Mouse (Mus musculus): Measurements from ENCODE around the gene Aipl1. TPM values are rescaled to one million over a fixed set of nuclear protein-coding genes. Genes with fewer than 3 reads are reported as not detected.
A peak's percentile ranks its signal among the peaks of the same experiment; 100 is the strongest.

The Aipl1 gene
- total and polyA plus RNA-seq, 3 experiments = 0.71 to 0.93 (median 0.81) TPM

- H3K9me3 ChIP-seq (replicated peaks; ENCODE audit: low read length) = no peaks in the 10 kb centered on the region
- H3K4me2 ChIP-seq (ENCODE audit: insufficient read depth, low read depth, poor library complexity, severe bottlenecking) = no peak overlapping the region
- no peak overlapping the region for H3K27ac ChIP-seq (ENCODE audit: insufficient read depth, low read depth)
- in situ Hi-C loops (cut with MboI; ENCODE audit: low pct_ligation_motif_present, low pct_unique_long_range_greater_than_20kb, low sequenced_read_pairs) = no loop called here
- peaks cover 26% of the 10 kb centered on the region for H3K27me3 ChIP-seq (replicated peaks)
- H3K4me3 ChIP-seq (replicated peaks in 1 of 3; ENCODE audit: low read depth in 2 of 3, low read length in 2 of 3, poor library complexity in 1 of 3) = no peak overlapping the region
- H3K4me1 ChIP-seq (ENCODE audit: control insufficient read depth in 1 of 2, insufficient read depth in 2 of 2) = peaks cover 0 to 9% of the 10 kb centered on the region in 2 experiments; a peak in 2 of 4 replicates
- dilution Hi-C loops (cut with MboI; ENCODE audit: extremely low pct_ligation_motif_present, extremely low pct_unique_long_range_greater_than_20kb, low sequenced_read_pairs) = no loop called here
- no peak for DNase-seq (ENCODE audit: extremely low read depth)
- no peaks in the 10 kb centered on the region for H3K36me3 ChIP-seq (replicated peaks in 1 of 2; ENCODE audit: control insufficient read depth in 1 of 2, insufficient read depth in 1 of 2, low read length in 1 of 2)
- no peak overlapping the region for H3K9ac ChIP-seq (ENCODE audit: insufficient read depth, low read depth)
- TF ChIP-seq IRF4 (IDR thresholded peaks at IDR 0.05; ENCODE audit: low read depth, low read length) = no peak
- TF ChIP-seq SIN3A (IDR thresholded peaks at IDR 0.05; ENCODE audit: low read length) = no peak
- TF ChIP-seq PAX5 (IDR thresholded peaks at IDR 0.05; ENCODE audit: low read length) = no peak
- TF ChIP-seq MXI1 (IDR thresholded peaks at IDR 0.05; ENCODE audit: low read depth, low read length) = no peak
- TF ChIP-seq TBP (conservative IDR thresholded peaks at IDR 0.05; ENCODE audit: low read depth, low read length) = no peak
- no peak for TF ChIP-seq SMC3 (IDR thresholded peaks at IDR 0.05; ENCODE audit: low read depth, low read length)
- TF ChIP-seq CTCF (conservative IDR thresholded peaks at IDR 0.05 in 1 of 2, IDR thresholded peaks at IDR 0.05 in 1 of 2; ENCODE audit: low read depth in 2 of 2, low read length in 2 of 2) = no peak
- no peak for TF ChIP-seq POLR2AphosphoS2 (IDR thresholded peaks at IDR 0.05; ENCODE audit: low read depth, low read length)
- TF ChIP-seq ZNF384 (IDR thresholded peaks at IDR 0.05; ENCODE audit: low read depth, low read length) = no peak
- TF ChIP-seq ZMIZ1 (IDR thresholded peaks at IDR 0.05; ENCODE audit: low read depth, low read length) = no peak
- no peaks in the 10 kb centered on the region for H3K79me2 ChIP-seq (replicated peaks; ENCODE audit: control insufficient read depth, extremely low read depth, insufficient read depth, poor library complexity, severe bottlenecking)
Observed at GRCm38 (mm10) chr11:72080461-72080860, 43.2 kb upstream of the Aipl1 start.

- Histone ChIP-seq H3K4me3 (replicated peaks in 1 of 3; ENCODE audit: low read depth in 2 of 3, low read length in 2 of 3, poor library complexity in 1 of 3) (no peak overlapping the region), H3K9ac (ENCODE audit: insufficient read depth, low read depth) (no peak overlapping the region), H3K4me2 (ENCODE audit: insufficient read depth, low read depth, poor library complexity, severe bottlenecking) (no peak overlapping the region), H3K27me3 (replicated peaks) (peaks cover 44% of the 10 kb centered on the region), H3K36me3 (replicated peaks in 1 of 2; ENCODE audit: control insufficient read depth in 1 of 2, insufficient read depth in 1 of 2, low read length in 1 of 2) (no peaks in the 10 kb centered on the region), H3K27ac (ENCODE audit: insufficient read depth, low read depth) (no peak overlapping the region), H3K79me2 (replicated peaks; ENCODE audit: control insufficient read depth, extremely low read depth, insufficient read depth, poor library complexity, severe bottlenecking) (no peaks in the 10 kb centered on the region), H3K4me1 (ENCODE audit: control insufficient read depth in 1 of 2, insufficient read depth in 2 of 2) (peaks cover 0 to 10% of the 10 kb centered on the region in 2 experiments; a peak in 2 of 4 replicates), H3K9me3 (replicated peaks; ENCODE audit: low read length) (no peaks in the 10 kb centered on the region)
- dilution Hi-C loops (cut with MboI; ENCODE audit: extremely low pct_ligation_motif_present, extremely low pct_unique_long_range_greater_than_20kb, low sequenced_read_pairs) = no loop called here
- in situ Hi-C loops (cut with MboI; ENCODE audit: low pct_ligation_motif_present, low pct_unique_long_range_greater_than_20kb, low sequenced_read_pairs) = no loop called here
- TF ChIP-seq GABPA (IDR thresholded peaks at IDR 0.05; ENCODE audit: insufficient replicate concordance, low read depth, low read length) = no peak
- no peak for TF ChIP-seq MEF2A (IDR thresholded peaks at IDR 0.05; ENCODE audit: borderline replicate concordance, low read depth, low read length)
- TF ChIP-seq ETS1 (conservative IDR thresholded peaks at IDR 0.05; ENCODE audit: low read depth, low read length) = no peak
- TF ChIP-seq BHLHE40 (IDR thresholded peaks at IDR 0.05; ENCODE audit: low read depth, low read length) = no peak
- DNase-seq (ENCODE audit: extremely low read depth) = no peak
Observed at GRCm38 (mm10) chr11:72078647-72079046, 41.3 kb upstream of the Aipl1 start.

- Histone ChIP-seq H3K4me3 (replicated peaks in 1 of 3; ENCODE audit: low read depth in 2 of 3, low read length in 2 of 3, poor library complexity in 1 of 3) (no peak overlapping the region), H3K4me1 (ENCODE audit: control insufficient read depth in 1 of 2, insufficient read depth in 2 of 2) (peaks cover 0 to 8% of the 10 kb centered on the region in 2 experiments; a peak in 2 of 4 replicates), H3K9ac (ENCODE audit: insufficient read depth, low read depth) (no peak overlapping the region), H3K36me3 (replicated peaks in 1 of 2; ENCODE audit: control insufficient read depth in 1 of 2, insufficient read depth in 1 of 2, low read length in 1 of 2) (no peaks in the 10 kb centered on the region), H3K27me3 (replicated peaks) (peaks cover 50% of the 10 kb centered on the region), H3K79me2 (replicated peaks; ENCODE audit: control insufficient read depth, extremely low read depth, insufficient read depth, poor library complexity, severe bottlenecking) (no peaks in the 10 kb centered on the region), H3K9me3 (replicated peaks; ENCODE audit: low read length) (no peaks in the 10 kb centered on the region), H3K4me2 (ENCODE audit: insufficient read depth, low read depth, poor library complexity, severe bottlenecking) (no peak overlapping the region), H3K27ac (ENCODE audit: insufficient read depth, low read depth) (no peak overlapping the region)
- TF ChIP-seq ZKSCAN1 (IDR thresholded peaks at IDR 0.05; ENCODE audit: borderline replicate concordance, low read depth, low read length) (no peak), CTCF (conservative IDR thresholded peaks at IDR 0.05 in 1 of 2, IDR thresholded peaks at IDR 0.05 in 1 of 2; ENCODE audit: low read depth in 2 of 2, low read length in 2 of 2) (peak; percentile 25 to 73; a peak in 2 of 4 replicates), SMC3 (IDR thresholded peaks at IDR 0.05; ENCODE audit: low read depth, low read length) (peak; percentile 54), CHD1 (IDR thresholded peaks at IDR 0.05; ENCODE audit: low read depth, low read length) (no peak), RAD21 (IDR thresholded peaks at IDR 0.05; ENCODE audit: low read depth, low read length) (peak; percentile 75)
- in situ Hi-C loops (cut with MboI; ENCODE audit: low pct_ligation_motif_present, low pct_unique_long_range_greater_than_20kb, low sequenced_read_pairs) = no loop called here
- dilution Hi-C loops (cut with MboI; ENCODE audit: extremely low pct_ligation_motif_present, extremely low pct_unique_long_range_greater_than_20kb, low sequenced_read_pairs) = no loop called here
- peak; percentile 52 for DNase-seq (ENCODE audit: extremely low read depth)
Observed at GRCm38 (mm10) chr11:72078056-72078455, 40.7 kb upstream of the Aipl1 start.

All from CH12.LX (cell line).